ENCODE assay signal across 15 mouse cellular contexts in the genomic region with DNA sequence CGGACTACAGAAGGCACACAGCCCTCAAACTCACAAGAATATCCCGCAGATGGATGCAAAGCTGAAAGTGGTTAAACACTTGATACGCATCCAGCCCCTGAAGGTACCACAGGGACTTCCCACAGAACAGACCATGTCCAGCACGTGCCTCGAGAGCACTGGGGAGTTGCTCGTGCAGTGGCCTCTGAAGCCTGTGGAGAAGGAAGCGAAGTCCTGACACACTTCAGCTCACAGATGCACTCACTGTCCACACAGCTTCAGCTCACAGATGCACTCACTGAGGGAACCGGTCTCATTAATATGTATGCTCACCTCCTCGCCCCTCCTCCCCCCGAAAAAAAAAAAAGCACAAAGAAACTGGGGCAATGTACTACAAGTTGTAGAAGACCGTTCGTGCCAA.
"Had no signal": no experiment of that assay in that cellular context is flagged by ENCODE, and none has a peak within 500 bp of the region (broad histone marks: within the 10 kb centered on the region; RNA-seq: fewer than 3 reads in every experiment).

No protein-coding gene starts in this region.

- H3K9me3 ChIP-seq: limb, embryonic 12.5 days; liver, embryonic 13.5 days; lung, embryonic 15.5 days; midbrain, embryonic 12.5 days; neural tube, embryonic 12.5 days; stomach, embryonic 15.5 days had no signal

- H3K4me1 ChIP-seq: liver, embryonic 13.5 days; lung, embryonic 15.5 days; megakaryocyte, embryonic 14.5 days; neural tube, embryonic 12.5 days; stomach, embryonic 15.5 days had no signal

- H3K4me2 ChIP-seq: limb, embryonic 12.5 days; liver, embryonic 13.5 days; lung, embryonic 15.5 days; midbrain, embryonic 12.5 days; neural tube, embryonic 12.5 days; stomach, embryonic 15.5 days had no signal

- H3K4me3 ChIP-seq: layer of hippocampus, adult 2 months; limb, embryonic 12.5 days; liver, embryonic 13.5 days; lung, embryonic 15.5 days; megakaryocyte, embryonic 14.5 days; midbrain, embryonic 12.5 days; neural tube, embryonic 12.5 days; stomach, embryonic 15.5 days had no signal

- H3K27me3 ChIP-seq: limb, embryonic 12.5 days; liver, embryonic 13.5 days; lung, embryonic 15.5 days; megakaryocyte, embryonic 14.5 days; midbrain, embryonic 12.5 days; neural tube, embryonic 12.5 days; stomach, embryonic 15.5 days had no signal

- H3K9ac ChIP-seq: limb, embryonic 12.5 days; liver, embryonic 13.5 days; liver, postnatal 0 days; lung, embryonic 15.5 days; midbrain, embryonic 12.5 days; neural tube, embryonic 12.5 days; stomach, embryonic 15.5 days had no signal

- DNase-seq: kidney, postnatal 10 days; kidney, postnatal 4 days; liver; liver, embryonic 13.5 days; liver, postnatal 0 days; lung, postnatal 14 days; thymus, postnatal 4 days had no signal

- ATAC-seq: liver, postnatal 0 days had no signal

- H3K27ac ChIP-seq: layer of hippocampus, adult 2 months; limb, embryonic 12.5 days; liver, embryonic 13.5 days; lung, embryonic 15.5 days; macrophage; midbrain, embryonic 12.5 days; neural tube, embryonic 12.5 days; stomach, embryonic 15.5 days had no signal

- H3K36me3 ChIP-seq: limb, embryonic 12.5 days; liver, embryonic 13.5 days; lung, embryonic 15.5 days; midbrain, embryonic 12.5 days; neural tube, embryonic 12.5 days; stomach, embryonic 15.5 days had no signal
